Mouse (Mus musculus): ENCODE results near the gene Gm28047.

DNA sequence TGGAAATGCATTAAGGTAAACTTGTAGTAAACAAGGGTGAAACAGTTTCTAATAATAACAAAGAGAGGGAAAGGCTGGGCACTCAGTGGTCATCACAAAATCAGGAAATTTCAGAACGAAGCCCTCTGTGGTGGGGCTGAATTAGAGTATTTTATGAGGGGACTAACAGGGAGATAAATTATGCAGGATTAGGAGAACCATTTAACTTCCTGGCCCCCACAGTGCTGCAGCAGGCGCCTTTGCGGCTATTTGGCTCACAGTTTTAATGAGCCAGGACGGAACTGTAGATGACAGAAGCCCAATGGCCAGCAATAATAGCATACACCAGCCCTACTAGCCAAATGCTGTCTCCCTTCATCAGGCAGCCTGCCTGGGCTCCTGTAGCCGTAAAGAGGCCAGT lies 61.2 kb downstream of the Gm28047 start:
- TF ChIP-seq CTCF (IDR thresholded peaks at IDR 0.05; ENCODE audit: insufficient read depth, low read depth, low read length) (no peak), POLR2A (IDR thresholded peaks at IDR 0.05; ENCODE audit: insufficient read depth, low read depth, low read length) (no peak)

Data from olfactory bulb, adult 2 months (tissue).